Mouse (Mus musculus) brain, embryonic 14.5 days (tissue): ENCODE results near the gene Gm21887. TPM values are rescaled to one million over a fixed set of nuclear protein-coding genes. Genes with fewer than 3 reads are reported as not detected.
"Not testable (repeated sequence)": the region's sequence is repeated elsewhere in the genome, so short reads cannot be mapped to it uniquely, and the experiment has no call there.

Experiments used
- DNase-seq: peaks from one replicate; pipeline ENCODE4 v3.0.0-alpha.2; 2011; ENCODE audit warnings: low read depth
- CTCF ChIP-seq: fragments of 200-500 bp; IDR thresholded peaks from 2 replicates; pipeline ENCODE4 v1.5.1; 2012; ENCODE audit warnings: inconsistent platforms, mild to moderate bottlenecking, moderate library complexity, borderline replicate concordance; ENCODE audit not compliant: insufficient read depth, insufficient read length; ENCODE audit errors: extremely low read depth
- POLR2A ChIP-seq: fragments of 200-500 bp; IDR thresholded peaks from 2 replicates; pipeline ENCODE4 v1.6.1; 2012; ENCODE audit warnings: mild to moderate bottlenecking, inconsistent platforms, borderline replicate concordance; ENCODE audit not compliant: poor library complexity, insufficient read depth, insufficient read length, severe bottlenecking; ENCODE audit errors: extremely low read depth
- polyA plus RNA-seq: library from polyadenylated mRNA; depleted of rRNA; stranded (reverse); fragments of >200 nt; gene quantifications from 2 replicates; pipeline ENCODE4 v1.2.3, GENCODE M21; 2012

The Gm21887 gene
- polyA plus RNA-seq, 1 experiment = 1,536 TPM

DNA sequence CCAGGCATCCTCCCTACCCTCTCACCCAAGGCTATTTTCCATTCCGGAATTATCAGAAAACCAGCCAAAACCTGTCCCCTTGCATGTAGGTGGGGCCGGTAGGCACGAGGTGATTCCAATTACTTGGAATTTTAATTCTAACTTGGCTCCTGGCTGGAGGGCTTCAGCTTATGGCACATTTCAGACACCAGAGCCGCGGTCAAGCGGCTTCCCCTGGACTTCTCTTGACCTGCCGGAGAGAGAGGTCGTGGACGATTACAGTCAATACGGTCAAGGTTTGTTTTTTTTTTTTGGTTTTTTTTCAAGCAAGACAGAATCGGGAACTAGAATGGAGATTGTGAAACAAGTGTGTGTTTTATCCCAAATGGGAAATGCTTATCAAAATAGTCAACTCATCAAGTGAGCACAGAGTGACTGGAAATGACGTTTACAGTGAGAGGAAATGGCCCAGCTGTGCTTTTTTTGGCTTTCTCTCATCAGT lies 28.6 kb upstream of the Gm21887 start:
- TF ChIP-seq POLR2A = no peak
- TF ChIP-seq CTCF = no peak
- no peak for DNase-seq

DNA sequence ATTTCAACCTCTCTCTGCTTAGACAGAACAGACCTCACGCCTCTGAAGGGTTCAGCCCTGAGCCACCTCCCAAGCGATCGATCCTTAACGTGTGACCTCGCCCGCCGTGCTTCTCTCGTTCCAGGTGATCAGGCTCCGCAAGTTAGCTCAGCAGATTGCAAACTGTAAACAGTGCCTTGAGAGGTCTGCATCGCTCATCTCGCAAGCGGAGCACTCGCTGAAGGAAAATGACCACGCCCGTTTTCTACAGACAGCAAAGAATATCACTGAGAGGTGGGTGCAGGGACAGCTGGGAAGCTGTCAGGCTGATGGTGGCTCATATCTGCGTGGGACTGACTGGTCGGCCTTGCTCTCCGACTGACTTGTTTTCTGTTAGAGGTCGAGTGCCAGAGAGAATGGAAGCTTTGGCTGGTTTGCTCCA lies 27.7 kb upstream of the Gm21887 start:
- peak; percentile 59 for DNase-seq

DNA sequence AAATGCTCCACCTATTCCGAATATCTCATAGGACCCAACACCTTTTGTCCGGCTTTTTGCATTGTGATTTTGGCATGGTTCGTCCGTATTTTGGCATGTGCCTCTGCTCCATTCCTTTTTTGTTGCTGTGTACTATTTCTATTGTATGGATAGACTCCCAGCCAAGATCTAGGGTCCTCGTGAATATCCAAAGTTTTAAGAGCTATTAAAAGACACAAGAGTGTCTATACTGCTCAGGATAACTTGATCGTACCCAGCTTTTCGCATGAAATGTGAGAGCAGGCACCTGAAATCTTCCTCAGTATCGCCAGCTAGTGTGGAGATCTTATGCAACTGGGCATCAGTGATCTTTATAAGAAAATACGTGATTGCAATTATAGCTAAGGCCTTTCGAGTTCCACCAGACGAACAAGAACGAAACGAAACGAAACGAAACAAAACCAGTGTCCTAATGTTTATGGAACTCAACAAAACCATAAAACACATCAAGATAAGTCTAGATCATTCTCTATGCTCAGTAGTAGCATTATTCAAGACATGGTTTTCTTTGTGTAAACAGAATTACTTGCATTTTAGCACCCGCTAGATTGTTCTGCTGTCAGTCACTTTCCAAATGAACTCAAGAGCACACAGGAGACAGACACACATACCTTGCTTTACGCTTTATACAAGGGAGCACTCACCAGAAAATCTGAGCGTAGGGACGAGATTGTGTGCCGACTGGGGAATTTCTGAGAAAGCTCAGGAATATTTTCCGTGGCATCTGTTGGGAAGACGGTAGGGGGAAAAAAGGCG lies 26.7 kb upstream of the Gm21887 start:
- peak; percentile 70 for DNase-seq

DNA sequence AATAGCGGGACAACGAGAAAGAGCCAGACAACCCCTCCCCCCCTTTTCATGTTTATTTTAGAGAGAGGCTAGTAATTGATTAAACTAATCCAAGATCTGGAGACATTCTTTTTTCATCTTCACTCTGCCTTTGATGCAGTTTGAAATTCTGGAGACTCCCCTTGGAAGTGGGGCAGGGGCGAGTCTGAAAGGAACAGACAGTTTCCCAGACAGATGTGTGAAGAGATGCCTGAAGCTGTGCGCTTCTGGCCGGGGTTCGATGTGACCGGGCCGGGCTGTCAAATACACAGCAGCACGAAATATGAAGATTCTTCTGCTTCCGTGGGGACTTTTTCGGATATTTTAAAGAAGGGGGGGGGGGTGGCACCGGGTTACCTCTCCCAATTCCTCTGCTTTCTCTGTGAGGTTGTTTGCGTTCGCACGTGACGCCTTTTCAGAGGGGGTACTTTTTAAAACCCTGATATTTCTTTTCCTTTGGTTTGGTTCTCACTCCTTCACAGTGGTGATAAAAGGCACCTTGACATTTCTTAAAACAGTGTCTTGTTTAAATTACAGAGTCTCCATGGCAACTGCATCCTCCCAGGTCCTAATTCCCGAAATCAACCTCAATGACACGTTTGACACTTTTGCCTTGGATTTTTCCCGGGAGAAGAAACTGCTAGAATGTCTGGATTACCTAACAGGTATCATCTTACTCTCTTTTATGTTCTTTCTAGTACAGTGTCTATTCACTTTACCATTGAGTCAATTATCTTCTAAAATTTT lies 25.9 kb upstream of the Gm21887 start:
- peak; percentile 77 for DNase-seq

DNA sequence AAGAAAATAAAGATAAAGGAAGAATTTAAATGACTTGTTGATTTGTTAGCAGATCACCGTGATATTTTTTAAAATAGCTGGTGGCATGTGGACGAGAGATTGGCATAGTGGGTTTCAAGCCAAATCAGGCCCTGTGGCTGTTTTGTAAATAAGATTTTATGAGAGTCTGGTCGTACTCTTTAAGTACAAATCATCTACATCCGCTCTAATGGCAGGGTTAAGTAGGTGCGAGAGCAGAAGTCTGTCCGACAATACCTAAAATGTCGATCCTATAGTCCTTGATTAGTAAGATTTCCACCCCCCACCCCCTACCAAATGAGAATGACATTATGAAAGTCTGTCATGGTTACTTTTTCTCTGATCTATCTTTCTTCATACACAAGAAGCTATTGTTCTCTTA lies 25.1 kb upstream of the Gm21887 start:
- DNase-seq = not testable (repeated sequence)

DNA sequence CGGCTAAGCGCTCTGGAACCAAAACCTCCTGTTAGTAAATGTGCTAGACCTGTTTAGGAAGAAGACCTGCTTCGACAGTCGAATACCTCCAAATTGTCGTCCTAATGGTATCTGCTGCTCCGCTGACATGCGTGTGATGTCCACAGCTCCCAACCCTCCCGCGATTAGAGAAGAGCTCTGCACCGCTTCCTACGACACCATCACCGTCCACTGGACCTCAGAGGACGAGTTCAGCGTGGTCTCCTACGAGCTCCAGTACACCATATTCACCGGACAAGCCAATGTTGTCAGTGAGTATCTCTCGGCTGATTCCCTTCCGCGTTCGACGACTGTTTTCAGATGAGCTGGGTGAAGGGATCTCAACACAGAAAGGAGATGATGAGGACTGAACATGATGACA lies 24.6 kb upstream of the Gm21887 start:
- peak; percentile 58 for DNase-seq

DNA sequence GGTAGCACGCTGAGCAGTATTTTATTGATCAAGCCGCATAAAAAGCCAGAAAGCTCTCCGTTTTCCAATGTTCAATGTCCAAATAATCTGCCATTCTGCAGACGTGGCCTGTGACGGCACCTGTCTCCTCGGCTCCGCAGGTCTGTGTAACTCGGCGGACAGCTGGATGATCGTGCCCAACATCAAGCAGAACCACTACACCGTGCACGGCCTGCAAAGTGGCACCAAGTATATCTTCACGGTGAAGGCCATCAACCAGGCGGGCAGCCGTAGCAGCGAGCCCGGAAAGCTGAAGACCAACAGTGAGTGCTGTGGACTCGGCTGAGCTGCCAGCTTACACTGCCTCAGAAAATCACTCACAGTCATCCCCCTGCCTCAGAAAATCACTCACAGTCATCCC lies 23.7 kb upstream of the Gm21887 start:
- DNase-seq = peak; percentile 54

DNA sequence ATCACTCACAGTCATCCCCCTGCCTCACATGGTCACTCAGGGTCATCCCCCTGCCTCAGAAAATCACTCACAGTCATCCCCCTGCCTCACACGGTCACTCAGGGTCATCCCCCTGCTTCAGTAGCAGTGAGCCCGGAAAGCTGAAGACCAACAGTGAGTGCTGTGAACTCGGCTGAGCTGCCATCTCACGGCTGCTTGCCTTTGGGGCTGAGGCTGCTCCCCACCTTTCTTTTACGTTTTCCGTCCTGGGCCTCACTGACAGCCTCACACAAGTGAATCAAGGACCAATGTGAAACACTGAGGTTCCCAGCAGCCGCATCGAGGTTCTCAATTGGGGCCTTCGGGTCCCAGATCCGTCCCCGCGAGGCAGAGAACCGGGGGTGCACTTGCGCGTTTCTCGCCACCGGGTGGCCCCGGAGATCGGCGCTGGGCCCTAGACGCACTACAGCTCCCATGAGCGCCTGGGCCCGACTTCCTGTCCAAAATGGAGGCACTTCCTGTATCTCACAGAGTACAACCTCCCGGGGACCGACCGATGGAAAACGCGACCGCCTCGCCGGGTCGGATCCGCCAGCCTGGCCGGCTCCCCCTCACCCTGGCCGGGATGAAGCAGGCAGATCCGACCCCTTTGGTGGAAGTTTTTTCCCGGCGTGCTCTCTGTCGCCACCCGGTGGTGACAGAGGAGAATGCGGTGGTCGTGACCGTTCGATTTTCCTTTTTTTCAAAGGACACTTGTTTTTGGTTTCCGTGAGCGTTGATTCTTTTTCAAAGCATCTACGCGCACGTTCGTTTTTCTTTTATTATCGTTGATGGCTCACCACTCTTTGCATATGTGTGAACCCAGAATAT lies 22.7 kb upstream of the Gm21887 start:
- peak; percentile 94 for DNase-seq

DNA sequence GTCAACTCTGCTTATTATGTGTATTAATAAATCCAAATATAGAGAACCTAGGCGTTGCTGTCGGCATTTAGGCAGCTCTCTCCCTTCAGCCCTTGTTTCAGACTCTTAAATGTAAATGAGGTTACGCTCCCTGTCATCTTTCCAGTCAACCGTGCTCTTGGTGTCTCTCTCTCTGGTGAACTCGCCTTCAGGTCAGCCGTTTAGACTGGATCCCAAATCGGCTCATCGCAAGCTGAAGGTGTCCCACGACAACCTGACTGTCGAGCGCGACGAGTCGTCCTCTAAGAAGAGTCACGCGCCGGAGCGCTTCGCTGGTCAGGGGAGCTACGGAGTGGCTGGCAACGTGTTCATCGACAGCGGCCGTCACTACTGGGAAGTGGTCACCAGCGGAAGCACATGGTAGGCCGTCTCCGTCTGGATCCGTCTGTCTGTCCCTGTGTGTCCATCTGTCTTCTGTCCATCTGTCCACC lies 22.1 kb upstream of the Gm21887 start:
- DNase-seq = peak; percentile 86

DNA sequence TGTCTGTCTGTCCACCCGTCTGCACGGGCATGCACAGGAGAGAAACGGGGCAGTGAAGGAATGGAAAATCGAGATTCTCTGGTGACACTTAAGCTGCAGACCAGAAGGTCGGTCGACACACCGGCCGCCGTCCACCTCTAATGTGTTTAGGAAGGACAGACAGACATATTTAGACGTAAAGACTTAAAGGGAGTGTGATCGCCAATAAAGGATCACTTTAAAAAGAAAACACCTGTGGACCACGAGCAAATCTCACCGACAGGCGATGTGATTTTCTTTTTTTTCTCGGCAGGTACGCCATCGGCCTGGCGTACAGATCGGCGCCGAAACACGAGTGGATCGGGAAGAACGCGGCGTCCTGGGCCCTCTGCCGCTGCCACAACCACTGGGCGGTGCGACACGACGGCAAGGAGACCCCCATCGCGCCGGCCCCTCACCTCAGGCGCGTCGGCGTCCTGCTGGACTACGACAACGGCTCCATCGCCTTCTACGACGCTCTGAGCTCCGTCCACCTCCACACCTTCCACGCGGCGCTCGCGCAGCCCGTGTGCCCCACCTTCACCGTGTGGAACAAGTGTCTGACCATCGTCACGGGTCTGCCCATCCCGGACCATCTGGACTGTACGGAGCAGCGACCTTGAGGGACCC lies 20.8 kb upstream of the Gm21887 start:
- peak; percentile 78 for DNase-seq

DNA sequence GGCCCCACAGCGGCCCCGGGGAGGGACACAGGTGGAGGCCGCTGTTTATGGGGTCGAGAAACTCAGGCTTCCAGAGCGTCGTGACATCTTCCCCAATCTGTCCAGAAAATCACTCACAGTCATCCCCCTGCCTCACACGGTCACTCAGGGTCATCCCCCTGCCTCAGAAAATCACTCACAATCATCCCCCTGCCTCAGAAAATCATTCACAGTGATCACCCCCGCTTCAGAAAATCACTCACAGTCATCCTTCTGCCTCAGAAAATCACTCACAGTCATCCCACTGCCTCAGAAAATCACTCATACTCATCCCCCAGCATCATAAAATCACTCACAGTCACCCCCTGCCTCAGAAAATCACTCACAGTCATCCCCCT lies 20.3 kb upstream of the Gm21887 start:
- DNase-seq = not testable (repeated sequence)

DNA sequence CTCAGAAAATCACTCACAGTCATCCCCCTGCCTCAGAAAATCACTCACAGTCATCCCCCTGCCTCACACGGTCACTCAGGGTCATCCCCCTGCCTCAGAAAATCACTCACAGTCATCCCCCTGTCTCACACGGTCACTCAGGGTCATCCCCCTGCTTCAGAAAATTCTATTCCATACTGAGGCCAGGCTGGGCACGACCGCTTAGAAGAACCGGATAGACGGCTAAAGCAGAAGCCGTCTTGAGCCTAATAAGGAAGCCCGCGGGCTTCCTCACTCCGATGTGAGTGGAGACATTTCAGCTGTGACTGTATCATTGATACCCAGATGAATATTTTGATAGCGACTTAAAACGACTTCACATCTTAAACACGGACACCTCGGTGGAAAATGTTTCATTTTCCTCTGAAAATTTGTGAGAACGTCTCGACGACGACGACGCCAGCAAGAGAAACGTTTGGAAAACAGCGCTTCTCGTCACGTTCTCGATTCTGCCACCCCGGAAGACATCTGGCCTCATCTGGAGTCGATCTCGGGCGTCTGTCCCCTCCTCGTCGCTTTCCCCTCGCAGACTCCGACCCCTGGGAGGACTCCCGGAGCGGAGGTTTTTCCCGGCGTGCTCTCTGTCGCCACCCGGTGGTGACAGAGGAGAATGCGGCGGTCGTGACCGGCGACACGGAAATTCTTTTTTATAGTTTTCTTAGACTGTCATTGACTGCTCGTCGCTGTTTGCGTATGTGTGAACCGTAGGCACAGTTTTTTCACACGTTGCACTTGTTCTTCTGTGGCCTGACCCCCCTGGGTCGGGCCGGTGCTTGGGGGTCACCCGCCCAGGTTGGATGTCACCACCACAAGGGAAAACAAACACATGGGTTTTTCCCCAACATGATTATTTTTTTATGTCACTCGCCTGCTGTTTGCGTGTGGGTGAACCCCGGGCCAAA lies 19.5 kb upstream of the Gm21887 start:
- DNase-seq = peak; percentile 78

DNA sequence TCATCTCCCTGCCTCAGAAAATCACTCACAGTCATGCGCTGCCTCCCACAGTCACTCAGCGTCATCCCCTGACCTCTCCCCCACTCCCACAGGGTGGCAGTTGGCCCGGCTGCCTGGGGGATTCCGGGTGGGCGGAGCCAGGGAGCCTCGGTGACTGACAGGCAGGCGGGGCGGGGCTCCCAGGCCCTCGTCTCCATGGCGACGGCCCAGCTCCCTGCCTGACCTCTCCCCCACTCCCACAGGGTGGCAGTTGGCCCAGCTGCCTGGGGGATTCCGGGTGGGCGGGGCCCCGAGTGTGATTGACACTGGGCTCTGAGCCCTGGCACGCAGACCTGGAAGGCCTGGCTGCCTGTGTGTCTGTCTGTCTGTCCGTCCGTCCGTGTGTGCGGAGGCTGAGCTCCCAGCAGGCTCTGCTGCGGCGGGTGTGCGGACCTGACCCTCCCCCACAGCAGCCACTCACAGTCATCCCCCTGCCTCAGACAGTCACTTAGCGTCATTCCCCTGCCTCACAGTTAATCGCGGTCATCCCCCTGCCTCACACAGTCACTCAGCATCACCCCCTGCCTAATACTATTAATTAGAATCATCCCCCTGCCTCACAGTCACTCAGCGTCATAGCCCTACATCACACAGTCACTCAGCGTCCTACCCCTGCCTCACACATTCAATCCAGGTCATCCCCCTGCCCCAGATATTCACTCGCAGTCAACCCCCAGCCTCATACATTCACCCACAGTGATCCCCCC lies 18.2 kb upstream of the Gm21887 start:
- peak; percentile 98 for DNase-seq

DNA sequence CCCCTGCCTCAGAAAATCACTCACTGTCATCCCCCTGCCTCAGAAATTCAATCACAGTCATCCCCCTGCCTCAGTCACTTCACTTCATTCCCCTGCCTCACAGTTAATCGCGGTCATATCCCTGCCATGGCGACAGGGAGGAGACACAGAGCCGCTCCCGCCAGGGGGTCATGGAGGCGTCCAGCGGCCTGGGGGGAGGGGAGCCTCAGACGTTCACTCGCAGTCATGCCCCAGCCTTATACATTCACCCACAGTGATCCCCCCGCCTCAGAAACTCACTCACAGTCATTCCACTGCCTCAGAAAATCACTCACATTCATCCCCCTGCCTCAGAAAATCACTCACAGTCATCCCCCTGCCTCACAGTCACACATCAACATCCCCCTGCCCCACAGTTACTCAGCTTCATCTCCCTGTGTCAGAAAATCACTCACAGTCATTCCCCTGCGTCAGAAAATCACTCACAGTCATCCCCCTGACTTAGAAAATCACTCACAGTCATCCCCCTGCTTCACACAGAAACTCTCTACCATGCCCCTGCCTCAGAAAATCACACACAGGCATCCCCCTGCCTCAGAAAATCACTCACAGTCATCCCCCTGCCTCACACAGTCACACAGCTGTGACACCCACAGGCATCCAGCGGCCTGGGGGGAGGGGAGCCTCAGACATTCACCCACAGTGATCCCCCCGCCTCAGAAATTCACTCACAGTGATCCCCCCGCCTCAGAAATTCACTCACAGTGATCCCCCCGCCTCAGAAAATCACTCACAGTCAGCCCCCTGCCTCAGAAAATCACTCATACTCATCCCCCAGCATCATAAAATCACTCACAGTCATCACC lies 17.2 kb upstream of the Gm21887 start:
- DNase-seq = peak; percentile 54

DNA sequence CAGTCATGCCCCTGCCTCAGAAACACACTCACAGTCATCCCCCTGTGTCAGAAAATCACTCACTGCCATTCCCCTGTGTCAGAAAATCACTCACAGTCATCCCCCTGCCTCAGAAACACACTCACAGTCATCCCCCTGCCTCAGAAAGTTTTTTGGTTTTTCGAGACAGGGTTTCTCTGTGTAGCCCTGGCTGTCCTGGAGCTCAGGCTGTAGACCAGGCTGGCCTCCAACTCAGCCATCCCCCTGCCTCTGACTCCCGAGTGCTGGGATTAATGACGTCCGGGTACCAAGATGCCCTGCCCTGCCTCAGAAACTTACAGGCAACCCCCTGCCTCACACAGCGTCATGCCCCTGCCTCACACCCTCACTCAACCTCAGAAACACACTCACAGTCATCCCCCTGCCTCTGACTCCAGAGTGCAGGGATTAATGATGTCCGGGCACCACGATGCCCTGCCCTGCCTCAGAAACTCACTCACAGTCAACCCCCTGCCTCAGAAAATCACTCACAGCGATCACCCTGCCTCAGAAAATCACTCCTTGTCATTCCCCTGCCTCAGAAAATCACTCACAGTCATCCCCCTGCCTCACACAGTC lies 16.4 kb upstream of the Gm21887 start:
- peak; percentile 63 for DNase-seq

DNA sequence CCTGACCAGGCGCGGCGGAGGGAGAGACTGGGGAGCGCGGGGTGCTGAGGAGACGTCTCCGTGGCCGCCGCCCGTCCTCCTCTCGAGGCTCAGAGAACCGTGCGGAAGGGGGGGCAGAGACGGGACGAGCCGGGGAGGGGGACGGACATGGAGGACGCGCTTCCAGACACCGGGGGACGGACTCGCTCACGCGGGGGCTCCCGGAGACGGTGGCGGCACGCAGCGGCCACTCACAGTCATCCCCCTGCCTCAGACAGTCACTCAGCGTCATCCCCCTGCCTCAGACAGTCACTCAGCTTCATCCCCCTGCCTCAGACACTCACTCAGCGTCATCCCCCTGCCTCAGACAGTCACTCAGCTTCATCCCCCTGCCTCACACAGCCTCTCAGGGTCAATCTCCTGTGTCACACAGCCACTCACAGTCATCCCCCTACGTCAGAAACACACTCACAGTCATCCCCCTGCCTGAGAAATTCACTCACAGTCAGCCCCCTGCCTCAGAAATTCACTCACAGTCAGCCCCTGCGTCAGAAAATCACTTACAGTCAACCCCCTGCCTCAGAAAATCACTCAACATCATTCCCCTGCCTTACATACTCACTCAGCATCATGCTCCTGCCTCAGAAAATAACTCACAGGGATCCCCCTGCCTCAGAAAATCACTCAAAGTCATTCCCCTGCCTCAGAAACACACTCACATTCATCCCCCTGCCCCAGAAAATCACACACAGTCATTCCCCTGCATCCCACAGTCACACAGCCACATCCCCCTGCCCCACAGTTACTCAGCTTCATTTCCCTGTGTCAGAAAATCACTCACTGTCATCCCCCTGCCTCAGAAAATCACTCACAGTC lies 15.2 kb upstream of the Gm21887 start:
- DNase-seq = peak; percentile 73
